Mouse (Mus musculus) bone marrow, adult 2 months (tissue): ENCODE measurements around the gene Tmem232. TPM values are rescaled to one million over a fixed set of nuclear protein-coding genes. Genes with fewer than 3 reads are reported as not detected.
"Not testable (repeated sequence)": the region's sequence is repeated elsewhere in the genome, so short reads cannot be mapped to it uniquely, and the experiment has no call there.

ENCODE experiments used
- H3K27ac ChIP-seq: fragments of 200-500 bp; 2 replicates; pipeline ENCODE4 v1.5.1; 2012; ENCODE audit warnings: low read depth, mild to moderate bottlenecking, control low read depth, inconsistent platforms, low read length; ENCODE audit not compliant: control insufficient read depth, poor library complexity, insufficient read depth
- H3K4me1 ChIP-seq: fragments of 200-500 bp; 2 replicates; pipeline ENCODE4 v1.6.1; 2011; ENCODE audit warnings: low read length; ENCODE audit not compliant: control insufficient read depth, insufficient read depth
- H3K4me3 ChIP-seq: fragments of 200-500 bp; replicated peaks from 2 replicates; pipeline ENCODE3; 2011; ENCODE audit warnings: mild to moderate bottlenecking, low read depth, low read length, control low read depth; ENCODE audit not compliant: control insufficient read depth
- CTCF ChIP-seq: fragments of 200-500 bp; IDR thresholded peaks from 2 replicates; pipeline ENCODE4 v1.5.1; 2011; ENCODE audit warnings: low read length, control low read depth; ENCODE audit not compliant: control insufficient read depth, insufficient read depth
- POLR2A ChIP-seq: fragments of 200-500 bp; IDR thresholded peaks from 2 replicates; pipeline ENCODE4 v1.6.1; 2011; ENCODE audit warnings: low read depth, mild to moderate bottlenecking, control low read depth, low read length, borderline replicate concordance; ENCODE audit not compliant: control insufficient read depth
- WGBS: fragments of 180-500 bp; shearing (Covaris S2); methylation state at CpG from one replicate; pipeline ENCODE4 v1.1.7; 2018; 5-methylcytosine and 5-hydroxymethylcytosine counted together
- polyA plus RNA-seq: library from polyadenylated mRNA; stranded (reverse); fragments of >200 nt; gene quantifications from 2 replicates; pipeline ENCODE4 v1.2.4, GENCODE M21; 2011; ENCODE audit warnings: low replicate concordance; ENCODE audit not compliant: missing spikeins, insufficient read depth, insufficient read length

The Tmem232 gene
- polyA plus RNA-seq, 1 experiment = not detected

DNA sequence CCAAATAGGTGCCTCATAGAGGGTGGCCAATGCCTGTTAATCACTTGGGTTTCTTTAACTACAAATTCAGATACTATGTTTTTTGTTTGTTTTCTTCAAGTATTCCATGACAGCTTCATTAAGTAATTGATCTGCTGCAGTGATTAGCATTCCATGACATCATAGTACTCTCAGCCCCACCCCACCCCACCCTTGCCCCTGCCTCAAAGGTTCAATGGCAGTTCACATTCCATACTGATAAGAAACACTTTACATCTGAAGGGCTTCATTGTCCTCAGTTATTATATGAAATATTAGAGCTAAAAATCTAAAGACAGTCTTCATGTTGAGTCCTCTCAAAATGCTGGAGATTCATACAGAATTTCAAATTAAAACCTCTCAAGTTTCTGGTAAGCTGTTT is 89.8 kb downstream of the Tmem232 start:
- Histone ChIP-seq H3K4me1 (no peaks in the 10 kb centered on the region), H3K4me3 (no peak overlapping the region), H3K27ac (no peak overlapping the region)
- TF ChIP-seq POLR2A (no peak), CTCF (no peak)

DNA sequence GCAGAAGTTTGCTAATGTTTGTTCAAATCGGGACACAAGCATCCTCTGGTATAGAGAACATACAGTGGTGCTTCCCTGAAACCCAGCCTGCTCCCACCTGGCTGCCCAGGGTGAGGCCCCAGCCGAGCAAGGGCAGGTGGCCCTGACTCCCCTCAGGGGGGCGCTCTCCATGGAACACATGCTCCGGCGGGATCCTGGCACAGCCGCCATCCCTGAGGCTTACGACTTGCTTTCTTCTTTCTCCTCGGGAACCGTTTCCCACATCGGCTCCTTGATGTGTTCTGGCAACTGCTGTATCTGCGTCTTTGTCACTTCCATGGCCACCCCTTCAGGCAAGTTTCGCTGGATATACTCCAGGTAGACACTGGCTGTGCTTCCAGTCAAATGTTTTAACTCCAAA is 102.7 kb downstream of the Tmem232 start:
- not testable (repeated sequence) for H3K27ac ChIP-seq, H3K4me1 ChIP-seq, H3K4me3 ChIP-seq
- WGBS = 85% methylated on average over 12 of the region's 12 CpGs

DNA sequence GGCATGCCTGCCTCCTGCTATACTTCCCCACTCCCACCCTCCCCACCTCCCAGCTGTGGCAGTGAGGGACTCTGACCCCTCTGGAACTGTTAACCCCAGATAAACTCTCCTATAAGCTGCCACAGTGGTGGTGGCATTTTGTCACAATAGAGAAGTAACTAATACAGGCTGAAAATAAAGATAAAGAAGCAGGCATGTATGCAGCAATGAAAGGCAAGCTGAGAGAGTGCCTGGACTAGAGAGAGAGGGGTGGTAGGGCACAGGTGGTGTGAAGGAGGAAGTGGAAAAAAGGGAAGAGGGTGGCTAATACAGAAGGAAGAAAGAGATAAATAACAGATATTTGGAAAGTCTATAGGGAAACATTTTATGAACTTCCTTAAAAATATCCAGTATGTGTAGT is 121.5 kb downstream of the Tmem232 start:
- no peaks in the 10 kb centered on the region for H3K4me1 ChIP-seq
- H3K27ac ChIP-seq = no peak overlapping the region
- no peak overlapping the region for H3K4me3 ChIP-seq
- TF ChIP-seq CTCF (no peak), POLR2A (no peak)

DNA sequence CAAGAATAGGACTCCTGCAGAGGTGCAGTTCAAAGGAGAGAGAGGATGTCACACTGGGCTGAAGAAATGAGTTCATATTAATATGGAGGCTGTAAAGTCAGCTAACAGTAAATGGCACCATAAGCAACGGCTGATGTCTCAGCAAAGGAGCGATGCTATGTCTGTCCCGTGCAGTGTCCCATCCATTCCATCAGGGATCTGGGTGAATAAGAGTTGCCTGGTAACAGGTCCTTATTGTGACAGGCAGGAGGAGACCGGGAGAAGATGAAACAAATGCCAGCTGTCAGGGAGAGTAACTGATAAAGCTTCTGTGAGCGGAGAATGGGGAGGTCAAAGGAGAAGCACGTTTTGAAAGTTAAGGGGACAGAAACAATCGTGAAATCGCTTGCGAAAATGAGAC is 135.3 kb downstream of the Tmem232 start:
- no peak overlapping the region for H3K4me3 ChIP-seq
- H3K4me1 ChIP-seq = no peaks in the 10 kb centered on the region
- no peak overlapping the region for H3K27ac ChIP-seq
- no peak for TF ChIP-seq CTCF
- TF ChIP-seq POLR2A = no peak
- WGBS = 73% methylated on average over 9 of the region's 9 CpGs

DNA sequence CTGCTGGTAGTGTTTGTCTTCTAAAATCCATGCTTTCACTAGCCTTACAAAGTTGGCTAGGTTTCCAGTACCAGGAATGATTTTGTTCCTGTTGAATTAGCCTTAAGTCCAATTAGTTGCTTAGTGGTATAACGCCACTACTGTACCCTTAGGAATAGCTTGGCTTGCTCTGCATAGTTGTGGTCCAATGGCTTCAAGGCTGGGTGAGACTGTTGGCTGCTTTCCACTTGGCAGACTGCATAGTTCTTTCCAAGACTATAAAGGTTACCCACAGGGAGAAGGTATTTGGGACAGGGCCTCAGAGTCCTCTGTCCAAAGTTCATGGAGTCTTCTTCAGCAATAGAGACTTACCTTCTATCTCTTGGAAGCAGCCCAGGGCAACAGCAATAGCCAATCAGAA is 139.7 kb downstream of the Tmem232 start:
- TF ChIP-seq CTCF (no peak), POLR2A (no peak)
- WGBS = 72% methylated on average over 1 of the region's 1 CpGs

DNA sequence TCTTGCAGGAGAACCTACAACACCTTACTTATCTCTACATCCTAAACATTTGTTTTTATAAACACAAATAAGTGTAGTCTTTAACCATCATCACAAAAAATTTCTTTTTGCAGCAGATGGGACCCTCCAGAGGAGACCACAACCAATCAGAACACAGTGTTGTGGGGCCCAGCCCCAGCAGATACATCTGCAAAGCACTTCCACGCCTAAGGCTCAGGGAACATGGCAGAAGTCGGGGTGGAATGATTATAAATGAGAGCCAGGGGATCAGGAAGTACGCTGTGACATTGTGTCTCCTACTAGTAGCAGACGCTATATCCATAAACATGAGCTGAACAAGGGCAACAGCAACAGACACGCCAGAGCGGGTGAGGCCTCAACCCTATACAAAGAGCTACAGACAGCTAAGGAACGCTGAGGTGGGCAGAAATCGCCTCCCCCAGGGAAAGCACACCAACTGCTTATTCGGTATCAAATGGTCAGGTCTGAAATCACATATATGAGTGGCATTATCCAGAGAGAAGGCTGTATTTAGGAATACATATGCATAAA is 156.1 kb downstream of the Tmem232 start:
- Histone ChIP-seq H3K4me1 (no peaks in the 10 kb centered on the region), H3K27ac (no peak overlapping the region), H3K4me3 (no peak overlapping the region)
- 77% methylated on average over 9 of the region's 9 CpGs for WGBS
- TF ChIP-seq CTCF (no peak), POLR2A (no peak)

More for the DNA sequence above, 139.7 kb downstream of the Tmem232 start:
- no peak overlapping the region for H3K4me3 ChIP-seq
- H3K27ac ChIP-seq = no peak overlapping the region
- H3K4me1 ChIP-seq = no peaks in the 10 kb centered on the region

DNA sequence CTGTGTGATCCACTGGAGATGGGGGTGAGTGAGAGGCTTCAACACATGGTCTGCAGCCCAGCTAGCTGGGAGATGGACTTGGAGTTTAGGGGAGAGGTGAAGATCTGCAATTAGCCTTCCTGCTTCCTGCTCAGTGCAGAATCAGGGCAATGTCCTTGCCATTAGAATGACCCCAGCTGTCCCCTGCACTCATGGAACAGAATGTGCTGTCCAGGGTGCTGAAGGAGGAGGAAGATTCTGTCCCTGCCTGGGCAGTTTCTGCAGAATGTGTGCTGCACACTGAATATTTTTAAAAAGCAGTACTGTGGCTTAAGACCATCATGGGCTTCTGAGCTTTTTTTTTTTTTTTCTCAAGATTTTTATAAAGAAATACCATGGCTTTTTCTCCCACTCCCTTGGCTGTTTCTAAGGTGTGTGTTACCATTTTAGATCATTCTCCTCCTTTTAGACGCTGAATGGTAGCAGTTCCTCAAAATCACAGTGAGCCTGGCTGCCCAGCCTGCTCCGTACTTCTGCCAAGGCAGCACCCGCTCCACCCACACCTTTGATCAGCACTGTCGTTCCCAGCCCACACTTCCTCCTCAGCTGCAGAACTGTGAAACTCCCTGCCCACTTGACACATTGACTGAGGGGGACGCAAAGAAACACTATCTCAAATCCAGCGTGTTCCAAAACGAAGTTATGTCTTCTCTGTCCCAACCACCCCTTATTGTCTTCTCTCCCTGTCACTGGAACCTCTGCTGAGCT is 170.4 kb downstream of the Tmem232 start:
- H3K4me1 ChIP-seq = no peaks in the 10 kb centered on the region
- no peak for TF ChIP-seq CTCF
- TF ChIP-seq POLR2A = no peak
- 19% methylated on average over 7 of the region's 7 CpGs for WGBS
- no peak overlapping the region for H3K27ac ChIP-seq
- no peak overlapping the region for H3K4me3 ChIP-seq

DNA sequence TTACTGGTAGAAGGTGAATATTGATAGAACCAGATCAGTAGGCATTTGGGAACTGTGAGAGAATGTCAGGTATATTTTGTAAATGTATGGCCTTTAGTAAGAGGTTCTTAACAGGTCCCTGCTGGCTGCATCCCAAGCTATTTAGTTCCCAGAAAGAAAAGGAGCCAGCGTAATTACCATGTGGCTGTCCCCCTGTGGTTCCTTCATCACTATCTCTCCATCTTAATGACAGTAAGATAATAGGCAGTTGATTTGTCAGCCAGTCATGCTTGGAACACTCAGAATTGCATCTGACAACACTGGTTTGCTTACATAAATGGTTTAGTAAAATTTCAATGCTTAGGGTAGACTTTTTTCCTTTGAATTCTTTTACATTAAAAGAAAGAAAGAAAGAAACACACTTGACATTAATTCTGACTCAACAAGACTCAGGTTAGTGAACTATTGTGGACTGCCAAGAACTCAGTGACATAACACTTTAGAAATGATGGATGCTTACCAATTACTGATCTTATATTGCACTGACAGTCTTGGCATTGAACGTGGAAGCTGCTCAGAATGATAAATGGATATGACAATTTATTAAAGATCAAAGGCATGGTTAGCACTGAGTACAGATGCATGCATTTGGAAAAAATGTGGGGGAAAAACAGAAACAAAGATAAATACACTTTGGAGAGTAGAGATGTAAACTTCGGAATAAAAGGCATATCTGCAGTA is 174.9 kb downstream of the Tmem232 start:
- no peak for TF ChIP-seq CTCF
- TF ChIP-seq POLR2A = no peak
- 60% methylated on average over 3 of the region's 3 CpGs for WGBS
- Histone ChIP-seq H3K4me1 (no peaks in the 10 kb centered on the region), H3K4me3 (no peak overlapping the region), H3K27ac (no peak overlapping the region)

DNA sequence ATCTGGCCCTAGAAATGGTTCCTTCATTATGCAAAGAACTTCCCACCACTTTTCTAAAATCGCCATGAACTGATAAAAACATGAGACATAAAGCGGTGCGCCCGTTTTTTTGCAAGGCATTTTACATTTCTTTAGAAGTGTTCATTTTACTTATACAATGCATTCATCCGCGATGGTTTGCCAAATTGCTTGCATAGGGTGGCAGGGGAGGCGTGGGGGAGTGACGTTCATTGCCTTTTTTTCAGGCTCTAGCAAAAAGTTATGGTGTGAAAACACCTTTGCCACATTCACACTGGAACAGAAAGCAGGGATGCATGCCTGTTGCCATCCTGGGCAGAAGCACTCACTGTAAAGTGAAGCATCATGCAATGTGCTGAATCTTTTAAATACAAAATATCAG is 188.7 kb downstream of the Tmem232 start:
- Histone ChIP-seq H3K4me1 (no peaks in the 10 kb centered on the region), H3K27ac (no peak overlapping the region), H3K4me3 (no peak overlapping the region)
- 73% methylated on average over 8 of the region's 8 CpGs for WGBS
- TF ChIP-seq POLR2A (no peak), CTCF (no peak)
